Mouse (Mus musculus) liver, adult 2 months (tissue): ENCODE data around the gene Wfikkn2. TPM values are rescaled to one million over a fixed set of nuclear protein-coding genes. Genes with fewer than 3 reads are reported as not detected.

Experiments used
- DNase-seq: peaks from one replicate; pipeline ENCODE4 v3.0.0-alpha.2; 2011; ENCODE audit warnings: low read depth, low spot score; ENCODE audit errors: extremely low read depth
- H3K27ac ChIP-seq: fragments of 200-500 bp; replicated peaks from 2 replicates; pipeline ENCODE4 v1.5.1; 2012; ENCODE audit warnings: low read depth, mild to moderate bottlenecking, control low read depth, inconsistent platforms, low read length; ENCODE audit not compliant: insufficient read depth
- H3K27me3 ChIP-seq: fragments of 200-500 bp; 2 replicates; pipeline ENCODE4 v1.6.1; 2012; ENCODE audit warnings: mild to moderate bottlenecking, moderate library complexity, low read length, inconsistent platforms; ENCODE audit not compliant: control insufficient read depth, insufficient read depth
- H3K36me3 ChIP-seq: fragments of 200-500 bp; 2 replicates; pipeline ENCODE4 v1.6.1; 2012; ENCODE audit warnings: low read length, inconsistent platforms; ENCODE audit not compliant: control insufficient read depth, insufficient read depth
- H3K4me1 ChIP-seq: fragments of 200-500 bp; 2 replicates; pipeline ENCODE4 v1.6.1; 2011; ENCODE audit warnings: low read length; ENCODE audit not compliant: control insufficient read depth, insufficient read depth
- H3K4me3 ChIP-seq: fragments of 200-500 bp; 2 replicates; pipeline ENCODE4 v1.5.1; 2011; ENCODE audit warnings: low read depth, mild to moderate bottlenecking, control low read depth, low read length, moderate library complexity; ENCODE audit not compliant: insufficient read depth
- H3K79me2 ChIP-seq: fragments of 200-500 bp; 2 replicates; pipeline ENCODE4 v1.6.1; 2012; ENCODE audit warnings: inconsistent platforms, mild to moderate bottlenecking, low read length, moderate library complexity; ENCODE audit not compliant: control insufficient read depth, insufficient read depth
- H3K9ac ChIP-seq: fragments of 200-500 bp; 2 replicates; pipeline ENCODE4 v1.6.1; 2012; ENCODE audit warnings: low read depth, mild to moderate bottlenecking, control low read depth, inconsistent platforms, low read length
- CTCF ChIP-seq: fragments of 200-500 bp; IDR thresholded peaks from 2 replicates; pipeline ENCODE4 v1.5.1; 2011; ENCODE audit warnings: low read depth, low read length, control low read depth
- POLR2A ChIP-seq: fragments of 200-500 bp; IDR thresholded peaks from 2 replicates; pipeline ENCODE4 v1.6.1; 2011; ENCODE audit warnings: low read length, control low read depth; ENCODE audit not compliant: insufficient read depth; ENCODE audit errors: extremely low read depth
- WGBS: fragments of 180-500 bp; shearing (Covaris S2); methylation state at CpG from one replicate; pipeline ENCODE4 v1.1.7; 2018; 5-methylcytosine and 5-hydroxymethylcytosine counted together
- polyA plus RNA-seq: library from polyadenylated mRNA; depleted of rRNA; stranded (reverse); fragments of >200 nt; gene quantifications from 2 replicates; pipeline ENCODE4 v1.2.3, GENCODE M21; 2012
- total RNA-seq: library from RNA; depleted of rRNA; stranded (reverse); fragments of >200 nt; gene quantifications from 2 replicates; pipeline ENCODE4 v1.2.3, GENCODE M21; 2014

Wfikkn2 gene
- total and polyA plus RNA-seq, 2 experiments, result under 0.01 to 0.04 TPM

DNA sequence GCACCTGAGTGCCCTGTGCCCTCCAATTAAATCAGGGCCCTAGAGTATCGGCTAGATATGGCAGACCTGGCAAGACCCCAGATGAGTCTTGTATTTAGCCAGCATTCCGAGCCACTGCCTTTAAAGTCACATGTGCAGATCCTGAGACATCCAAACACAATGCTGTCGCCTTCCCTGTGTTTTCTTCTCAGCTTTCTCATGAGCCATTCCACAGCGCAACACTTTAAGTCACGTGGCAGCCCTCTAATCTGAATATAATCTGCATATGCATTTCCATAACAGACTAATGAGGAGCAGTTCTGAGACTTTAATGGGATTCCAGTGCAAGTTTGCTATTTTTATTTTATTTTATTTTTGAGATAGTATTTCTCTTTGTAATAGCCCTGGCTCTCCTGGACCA lies 9.9 kb upstream of the Wfikkn2 start:
- no peak for DNase-seq
- 82% methylated on average over 5 of the region's 5 CpGs for WGBS
- no peaks in the 10 kb centered on the region for H3K36me3 ChIP-seq
- H3K4me3 ChIP-seq, result no peak overlapping the region
- no peak overlapping the region for H3K27ac ChIP-seq
- no peaks in the 10 kb centered on the region for H3K79me2 ChIP-seq
- TF ChIP-seq POLR2A (no peak), CTCF (no peak)
- H3K27me3 ChIP-seq, result no peaks in the 10 kb centered on the region
- H3K4me1 ChIP-seq, result no peaks in the 10 kb centered on the region
- no peak overlapping the region for H3K9ac ChIP-seq

DNA sequence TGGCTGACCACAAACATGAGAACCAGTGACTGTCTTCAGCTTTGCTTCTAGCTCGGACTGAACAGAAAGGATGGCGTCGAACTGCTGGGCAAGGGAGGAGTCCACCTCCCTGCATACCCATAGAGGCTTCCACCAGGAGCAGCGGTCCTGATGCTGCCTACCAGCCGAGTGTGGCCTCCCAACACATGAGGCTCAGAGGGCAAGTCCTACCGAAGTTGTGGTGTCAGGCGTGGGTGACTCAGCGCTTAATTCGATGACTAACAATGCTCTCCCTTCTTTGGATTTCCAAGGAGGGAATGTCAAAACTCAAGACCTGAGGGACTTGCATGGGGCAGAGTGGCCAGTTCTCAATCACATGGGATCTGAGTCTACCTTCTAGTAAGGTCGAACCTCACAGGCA lies 7.9 kb upstream of the Wfikkn2 start:
- no peak overlapping the region for H3K27ac ChIP-seq
- no peaks in the 10 kb centered on the region for H3K4me1 ChIP-seq
- DNase-seq, result no peak
- no peaks in the 10 kb centered on the region for H3K36me3 ChIP-seq
- H3K9ac ChIP-seq, result no peak overlapping the region
- no peaks in the 10 kb centered on the region for H3K27me3 ChIP-seq
- no peaks in the 10 kb centered on the region for H3K79me2 ChIP-seq
- no peak overlapping the region for H3K4me3 ChIP-seq
- WGBS, result 90% methylated on average over 10 of the region's 10 CpGs
- TF ChIP-seq POLR2A, result no peak
- no peak for TF ChIP-seq CTCF

DNA sequence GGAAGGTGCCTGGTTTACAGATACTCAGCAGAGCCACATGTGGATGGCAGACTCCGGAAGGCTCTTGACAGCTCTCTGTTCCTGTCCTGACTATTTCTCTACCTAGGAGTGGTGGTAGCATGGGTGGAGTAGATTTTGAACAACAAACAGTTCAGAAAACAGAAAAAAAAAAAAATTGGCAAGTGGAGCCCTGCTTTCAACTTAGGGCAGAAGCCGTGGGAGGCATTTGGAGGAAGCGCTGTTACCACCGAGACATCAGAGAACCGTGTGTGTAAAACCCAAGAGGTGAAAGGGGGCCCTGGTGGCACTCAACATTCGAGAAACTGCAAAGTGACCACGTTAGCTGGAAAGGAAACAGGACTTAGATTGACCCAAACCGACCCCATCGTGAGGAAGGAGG lies 7.4 kb upstream of the Wfikkn2 start:
- Histone ChIP-seq H3K4me1 (no peaks in the 10 kb centered on the region), H3K79me2 (no peaks in the 10 kb centered on the region), H3K27me3 (no peaks in the 10 kb centered on the region), H3K27ac (no peak overlapping the region), H3K9ac (no peak overlapping the region), H3K4me3 (no peak overlapping the region), H3K36me3 (no peaks in the 10 kb centered on the region)
- WGBS, result 78% methylated on average over 9 of the region's 9 CpGs
- TF ChIP-seq POLR2A (no peak), CTCF (no peak)
- no peak for DNase-seq

DNA sequence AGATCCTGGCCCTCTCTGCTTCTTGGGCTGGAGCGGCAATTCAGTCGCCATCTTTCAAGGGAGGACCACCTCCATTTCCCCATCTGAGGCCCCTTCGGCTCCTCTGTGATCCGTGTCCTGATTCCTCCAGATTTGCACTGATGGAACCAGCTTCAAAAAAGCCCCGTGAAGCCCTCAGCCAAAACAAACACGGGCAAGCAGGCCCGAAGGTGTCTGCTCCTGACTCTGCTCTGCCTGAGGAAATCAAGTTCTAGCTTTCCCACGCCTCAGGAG lies 920 bp upstream of the Wfikkn2 start:
- 72% methylated on average over 8 of the region's 8 CpGs for WGBS
- no peak overlapping the region for H3K27ac ChIP-seq
- H3K27me3 ChIP-seq, result peaks cover 3% of the 10 kb centered on the region; the same call in 1 of the 2 replicates
- H3K79me2 ChIP-seq, result no peaks in the 10 kb centered on the region
- no peak overlapping the region for H3K9ac ChIP-seq
- no peak overlapping the region for H3K4me3 ChIP-seq
- DNase-seq, result no peak
- no peaks in the 10 kb centered on the region for H3K36me3 ChIP-seq
- H3K4me1 ChIP-seq, result no peaks in the 10 kb centered on the region
- TF ChIP-seq POLR2A, result no peak
- TF ChIP-seq CTCF, result no peak

DNA sequence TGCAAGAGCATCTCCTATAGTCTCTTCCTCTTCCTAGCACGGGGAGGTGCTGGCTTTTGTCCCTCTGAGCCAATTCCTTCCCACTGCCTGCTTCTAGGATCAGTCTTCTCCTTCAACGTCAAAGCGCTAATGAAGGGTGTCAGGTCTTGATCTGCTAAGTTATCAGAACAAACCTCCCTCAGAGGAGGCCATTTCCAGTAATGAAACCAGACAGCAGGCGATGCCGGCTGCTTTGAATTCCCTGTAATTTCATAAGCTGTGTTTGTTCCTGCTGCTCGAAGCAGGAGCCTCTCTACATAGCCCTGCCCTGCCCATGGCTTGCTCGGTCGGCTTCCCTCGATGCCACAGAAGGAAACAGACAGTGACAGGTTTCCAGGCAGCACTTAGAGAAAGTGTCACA lies 1.4 kb downstream of the Wfikkn2 start:
- H3K9ac ChIP-seq, result no peak overlapping the region
- no peaks in the 10 kb centered on the region for H3K79me2 ChIP-seq
- H3K27ac ChIP-seq, result no peak overlapping the region
- H3K27me3 ChIP-seq, result peaks cover 3% of the 10 kb centered on the region; the same call in 1 of the 2 replicates
- H3K4me1 ChIP-seq, result no peaks in the 10 kb centered on the region
- H3K4me3 ChIP-seq, result no peak overlapping the region
- DNase-seq, result no peak
- WGBS, result 92% methylated on average over 9 of the region's 9 CpGs
- no peaks in the 10 kb centered on the region for H3K36me3 ChIP-seq
- no peak for TF ChIP-seq POLR2A
- TF ChIP-seq CTCF, result no peak

DNA sequence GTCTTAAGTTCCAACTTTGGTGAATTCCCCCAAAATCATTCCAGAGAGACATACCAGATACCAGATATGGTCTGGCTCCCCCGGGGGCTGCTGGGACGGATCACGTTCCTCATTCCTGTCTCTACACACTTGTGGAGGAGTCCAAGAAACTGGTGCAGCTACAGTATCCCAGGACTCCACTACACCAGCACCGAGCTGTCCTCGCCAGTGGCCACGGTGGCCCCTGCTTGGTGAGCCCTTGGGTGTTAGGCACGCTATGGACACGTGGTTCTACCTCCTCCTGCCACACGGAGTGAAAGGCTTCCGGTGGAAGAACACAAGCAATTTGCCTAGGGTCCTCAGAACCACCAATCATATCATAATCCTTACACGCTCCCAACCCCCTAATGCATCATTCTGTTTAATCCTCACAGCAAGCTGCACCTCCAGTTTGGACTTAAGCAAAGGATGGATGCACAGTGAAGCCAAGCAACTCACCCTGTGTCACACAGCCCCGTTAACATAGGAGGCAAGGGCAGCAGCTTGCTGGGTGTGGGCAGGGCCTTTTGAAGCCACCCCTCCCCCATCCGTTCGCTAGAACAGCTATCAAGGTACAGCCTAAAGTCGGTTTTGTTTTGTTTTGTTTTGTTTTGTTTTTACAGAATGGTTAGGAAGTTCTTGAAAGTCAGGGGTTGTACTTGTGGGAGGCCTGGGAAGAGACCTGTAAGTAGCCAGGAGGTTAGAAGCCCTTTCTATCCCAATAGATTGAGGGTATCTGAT lies 2.2 kb downstream of the Wfikkn2 start:
- no peaks in the 10 kb centered on the region for H3K4me1 ChIP-seq
- H3K4me3 ChIP-seq, result no peak overlapping the region
- TF ChIP-seq CTCF (no peak), POLR2A (no peak)
- no peaks in the 10 kb centered on the region for H3K79me2 ChIP-seq
- no peak overlapping the region for H3K27ac ChIP-seq
- WGBS, result 61% methylated on average over 15 of the region's 15 CpGs
- H3K36me3 ChIP-seq, result no peaks in the 10 kb centered on the region
- no peak overlapping the region for H3K9ac ChIP-seq
- peaks cover 3% of the 10 kb centered on the region; the same call in 1 of the 2 replicates for H3K27me3 ChIP-seq
- DNase-seq, result no peak
